Mouse (Mus musculus): ENCODE results near the gene Crtc3. TPM values are rescaled to one million over a fixed set of nuclear protein-coding genes. Genes with fewer than 3 reads are reported as not detected.

Gene Crtc3
- polyA plus RNA-seq, 1 experiment from 2014 or later, result 10.1 TPM

GRCm38 (mm10) chr7:80582821-80583451, 105.7 kb downstream of the Crtc3 start:
- H3K4me3 ChIP-seq, result no peak overlapping the region
- 74% methylated on average over 20 of the region's 20 CpGs for WGBS
- no peaks in the 10 kb centered on the region for H3K9me3 ChIP-seq
- peak; percentile 5 for DNase-seq (ENCODE audit: low spot score)
- H3K27ac ChIP-seq, result no peak overlapping the region
- no peaks in the 10 kb centered on the region for H3K36me3 ChIP-seq
- H3K27me3 ChIP-seq (ENCODE audit: insufficient read depth, poor library complexity, severe bottlenecking), result peaks cover 8% of the 10 kb centered on the region; the same call in 1 of the 2 replicates
- peaks cover 31% of the 10 kb centered on the region for H3K4me1 ChIP-seq (replicated peaks)

GRCm38 (mm10) chr7:80580368-80580767, 108.3 kb downstream of the Crtc3 start:
- WGBS, result 36% methylated on average over 6 of the region's 6 CpGs

GRCm38 (mm10) chr7:80577417-80577980, 111.2 kb downstream of the Crtc3 start:
- Histone ChIP-seq H3K27ac (no peak overlapping the region), H3K9me3 (no peaks in the 10 kb centered on the region), H3K27me3 (ENCODE audit: insufficient read depth, poor library complexity, severe bottlenecking) (peaks cover 5% of the 10 kb centered on the region; the same call in 1 of the 2 replicates), H3K4me1 (replicated peaks) (peaks cover 5% of the 10 kb centered on the region), H3K4me3 (no peak overlapping the region), H3K36me3 (no peaks in the 10 kb centered on the region)
- 76% methylated on average over 14 of the region's 14 CpGs for WGBS
- no peak for DNase-seq (ENCODE audit: low spot score)

More at GRCm38 (mm10) chr7:80580368-80580767, 108.3 kb downstream of the Crtc3 start:
- no peak for DNase-seq (ENCODE audit: low spot score)
- H3K4me3 ChIP-seq, result no peak overlapping the region
- H3K4me1 ChIP-seq (replicated peaks), result peaks cover 13% of the 10 kb centered on the region
- H3K27me3 ChIP-seq (ENCODE audit: insufficient read depth, poor library complexity, severe bottlenecking), result peaks cover 8% of the 10 kb centered on the region; the same call in 1 of the 2 replicates
- no peaks in the 10 kb centered on the region for H3K9me3 ChIP-seq
- H3K27ac ChIP-seq, result no peak overlapping the region
- no peaks in the 10 kb centered on the region for H3K36me3 ChIP-seq

GRCm38 (mm10) chr7:80576626-80577025, 112.1 kb downstream of the Crtc3 start:
- Histone ChIP-seq H3K9me3 (no peaks in the 10 kb centered on the region), H3K4me1 (replicated peaks) (0 out of 2 replicates have a peak, but pooled peaks cover 4% of the 10 kb centered on the region), H3K27me3 (ENCODE audit: insufficient read depth, poor library complexity, severe bottlenecking) (peaks cover 5% of the 10 kb centered on the region; the same call in 1 of the 2 replicates), H3K36me3 (no peaks in the 10 kb centered on the region), H3K27ac (no peak overlapping the region), H3K4me3 (no peak overlapping the region)
- WGBS, result 65% methylated on average over 3 of the region's 3 CpGs
- DNase-seq (ENCODE audit: low spot score), result no peak

- Histone ChIP-seq H3K4me1 (replicated peaks) (0 out of 2 replicates have a peak, but pooled peaks cover 4% of the 10 kb centered on the region), H3K36me3 (no peaks in the 10 kb centered on the region), H3K27me3 (ENCODE audit: insufficient read depth, poor library complexity, severe bottlenecking) (peaks cover 4% of the 10 kb centered on the region; the same call in 1 of the 2 replicates), H3K27ac (no peak overlapping the region), H3K4me3 (no peak overlapping the region), H3K9me3 (no peaks in the 10 kb centered on the region)
- DNase-seq (ENCODE audit: low spot score), result no peak
- WGBS, result 84% methylated on average over 9 of the region's 9 CpGs
These were observed 112.9 kb downstream of the Crtc3 start for GRCm38 (mm10) chr7:80575750-80576149.

- H3K27ac ChIP-seq, result no peak overlapping the region
- DNase-seq (ENCODE audit: low spot score), result no peak
- no peaks in the 10 kb centered on the region for H3K36me3 ChIP-seq
- H3K4me1 ChIP-seq (replicated peaks), result no peaks in the 10 kb centered on the region
- H3K27me3 ChIP-seq (ENCODE audit: insufficient read depth, poor library complexity, severe bottlenecking), result no peaks in the 10 kb centered on the region
- WGBS, result 72% methylated on average over 3 of the region's 3 CpGs
- H3K9me3 ChIP-seq, result no peaks in the 10 kb centered on the region
- no peak overlapping the region for H3K4me3 ChIP-seq
These were observed 115.6 kb downstream of the Crtc3 start for GRCm38 (mm10) chr7:80573076-80573475.

- no peaks in the 10 kb centered on the region for H3K36me3 ChIP-seq
- no peak overlapping the region for H3K27ac ChIP-seq
- WGBS, result 79% methylated on average over 8 of the region's 8 CpGs
These were observed 120.7 kb downstream of the Crtc3 start for GRCm38 (mm10) chr7:80567982-80568381.

GRCm38 (mm10) chr7:80561931-80562330, 126.7 kb downstream of the Crtc3 start:
- H3K4me1 ChIP-seq (replicated peaks), result peaks cover 8% of the 10 kb centered on the region; the same call in 1 of the 2 replicates
- no peaks in the 10 kb centered on the region for H3K27me3 ChIP-seq (ENCODE audit: insufficient read depth, poor library complexity, severe bottlenecking)
- DNase-seq (ENCODE audit: low spot score), result no peak
- WGBS, result 71% methylated on average over 5 of the region's 5 CpGs
- H3K27ac ChIP-seq, result no peak overlapping the region
- no peak overlapping the region for H3K4me3 ChIP-seq
- H3K9me3 ChIP-seq, result no peaks in the 10 kb centered on the region
- H3K36me3 ChIP-seq, result no peaks in the 10 kb centered on the region

More at GRCm38 (mm10) chr7:80567982-80568381, 120.7 kb downstream of the Crtc3 start:
- H3K4me1 ChIP-seq (replicated peaks), result no peaks in the 10 kb centered on the region
- no peaks in the 10 kb centered on the region for H3K27me3 ChIP-seq (ENCODE audit: insufficient read depth, poor library complexity, severe bottlenecking)
- H3K9me3 ChIP-seq, result no peaks in the 10 kb centered on the region
- no peak overlapping the region for H3K4me3 ChIP-seq
- DNase-seq (ENCODE audit: low spot score), result no peak

- no peak for DNase-seq (ENCODE audit: low spot score)
- H3K4me1 ChIP-seq (replicated peaks), result peaks cover 8% of the 10 kb centered on the region; the same call in 1 of the 2 replicates
- H3K27me3 ChIP-seq (ENCODE audit: insufficient read depth, poor library complexity, severe bottlenecking), result no peaks in the 10 kb centered on the region
- no peaks in the 10 kb centered on the region for H3K36me3 ChIP-seq
- 86% methylated on average over 9 of the region's 9 CpGs for WGBS
- H3K9me3 ChIP-seq, result no peaks in the 10 kb centered on the region
- H3K4me3 ChIP-seq, result no peak overlapping the region
- H3K27ac ChIP-seq, result no peak overlapping the region
These were observed 127.4 kb downstream of the Crtc3 start for GRCm38 (mm10) chr7:80561271-80561670.

GRCm38 (mm10) chr7:80558572-80558971, 130.1 kb downstream of the Crtc3 start:
- Histone ChIP-seq H3K4me3 (no peak overlapping the region), H3K27me3 (ENCODE audit: insufficient read depth, poor library complexity, severe bottlenecking) (no peaks in the 10 kb centered on the region), H3K9me3 (no peaks in the 10 kb centered on the region), H3K36me3 (no peaks in the 10 kb centered on the region), H3K4me1 (replicated peaks) (peaks cover 12% of the 10 kb centered on the region; the same call in 1 of the 2 replicates), H3K27ac (no peak overlapping the region)
- WGBS, result 72% methylated on average over 5 of the region's 5 CpGs
- no peak for DNase-seq (ENCODE audit: low spot score)

GRCm38 (mm10) chr7:80558101-80558500, 130.6 kb downstream of the Crtc3 start:
- Histone ChIP-seq H3K4me3 (no peak overlapping the region), H3K4me1 (replicated peaks) (peaks cover 12% of the 10 kb centered on the region; the same call in 1 of the 2 replicates), H3K27me3 (ENCODE audit: insufficient read depth, poor library complexity, severe bottlenecking) (no peaks in the 10 kb centered on the region), H3K27ac (no peak overlapping the region), H3K9me3 (no peaks in the 10 kb centered on the region), H3K36me3 (no peaks in the 10 kb centered on the region)
- DNase-seq (ENCODE audit: low spot score), result no peak
- 62% methylated on average over 8 of the region's 8 CpGs for WGBS

GRCm38 (mm10) chr7:80557161-80557560, 131.5 kb downstream of the Crtc3 start:
- 83% methylated on average over 4 of the region's 4 CpGs for WGBS
- Histone ChIP-seq H3K36me3 (no peaks in the 10 kb centered on the region), H3K9me3 (no peaks in the 10 kb centered on the region), H3K27ac (no peak overlapping the region), H3K4me3 (no peak overlapping the region), H3K4me1 (replicated peaks) (peaks cover 11% of the 10 kb centered on the region; the same call in 1 of the 2 replicates), H3K27me3 (ENCODE audit: insufficient read depth, poor library complexity, severe bottlenecking) (no peaks in the 10 kb centered on the region)
- DNase-seq (ENCODE audit: low spot score), result no peak

GRCm38 (mm10) chr7:80556166-80556565, 132.5 kb downstream of the Crtc3 start:
- 93% methylated on average over 3 of the region's 3 CpGs for WGBS
- Histone ChIP-seq H3K9me3 (no peaks in the 10 kb centered on the region), H3K27me3 (ENCODE audit: insufficient read depth, poor library complexity, severe bottlenecking) (no peaks in the 10 kb centered on the region), H3K4me1 (replicated peaks) (0 out of 2 replicates have a peak, but pooled peaks cover 4% of the 10 kb centered on the region), H3K36me3 (no peaks in the 10 kb centered on the region), H3K4me3 (no peak overlapping the region), H3K27ac (no peak overlapping the region)
- DNase-seq (ENCODE audit: low spot score), result no peak

Data from hindbrain, embryonic 10.5 days (tissue).